Mouse (Mus musculus): Measurements from ENCODE around the gene Rbpjl. TPM values are rescaled to one million over a fixed set of nuclear protein-coding genes. Genes with fewer than 3 reads are reported as not detected.
A peak's percentile ranks its signal among the peaks of the same experiment; 100 is the strongest.

Rbpjl gene
- polyA plus RNA-seq, 1 experiment = 0.24 TPM

- WGBS = 28% methylated on average over 14 of the region's 14 CpGs
- TF ChIP-seq CTCF (IDR thresholded peaks at IDR 0.05; ENCODE audit: borderline replicate concordance, control insufficient read depth, extremely low read depth, insufficient read depth, low read length, poor library complexity) (no peak), POLR2A (IDR thresholded peaks at IDR 0.05; ENCODE audit: control insufficient read depth, extremely low read depth, insufficient read depth, low read length, poor library complexity) (no peak)
- Histone ChIP-seq H3K4me1 (replicated peaks; ENCODE audit: control insufficient read depth, insufficient read depth, low read length) (no peaks in the 10 kb centered on the region; the same call in 1 of the 2 replicates), H3K27me3 (ENCODE audit: control insufficient read depth, insufficient read depth, low read length) (peaks cover 9% of the 10 kb centered on the region; the same call in 1 of the 2 replicates), H3K4me3 (ENCODE audit: control insufficient read depth, insufficient read depth, low read length) (no peak overlapping the region), H3K27ac (ENCODE audit: control insufficient read depth, insufficient read depth, low read length) (no peak overlapping the region), H3K36me3 (ENCODE audit: control insufficient read depth, insufficient read depth, low read length) (no peaks in the 10 kb centered on the region)
- no peak for DNase-seq
Observed at GRCm38 (mm10) chr2:164403396-164404081, 598 bp downstream of the Rbpjl start.

GRCm38 (mm10) chr2:164404082-164404990, 1.4 kb downstream of the Rbpjl start:
- no peaks in the 10 kb centered on the region; the same call in 1 of the 2 replicates for H3K4me1 ChIP-seq (replicated peaks; ENCODE audit: control insufficient read depth, insufficient read depth, low read length)
- H3K27ac ChIP-seq (ENCODE audit: control insufficient read depth, insufficient read depth, low read length) = no peak overlapping the region
- 12% methylated on average over 49 of the region's 49 CpGs for WGBS
- TF ChIP-seq CTCF (IDR thresholded peaks at IDR 0.05; ENCODE audit: borderline replicate concordance, control insufficient read depth, extremely low read depth, insufficient read depth, low read length, poor library complexity) (no peak), POLR2A (IDR thresholded peaks at IDR 0.05; ENCODE audit: control insufficient read depth, extremely low read depth, insufficient read depth, low read length, poor library complexity) (no peak)
- DNase-seq = no peak
- H3K4me3 ChIP-seq (ENCODE audit: control insufficient read depth, insufficient read depth, low read length) = no peak overlapping the region
- H3K36me3 ChIP-seq (ENCODE audit: control insufficient read depth, insufficient read depth, low read length) = no peaks in the 10 kb centered on the region
- peaks cover 9% of the 10 kb centered on the region; the same call in 1 of the 2 replicates for H3K27me3 ChIP-seq (ENCODE audit: control insufficient read depth, insufficient read depth, low read length)

GRCm38 (mm10) chr2:164405060-164405459, 2.1 kb downstream of the Rbpjl start, which contains the start of gene Matn4:
TSS of gene Matn4 (minus strand) at chr2:164405160.
- TF ChIP-seq CTCF (IDR thresholded peaks at IDR 0.05; ENCODE audit: borderline replicate concordance, control insufficient read depth, extremely low read depth, insufficient read depth, low read length, poor library complexity) (no peak), POLR2A (IDR thresholded peaks at IDR 0.05; ENCODE audit: control insufficient read depth, extremely low read depth, insufficient read depth, low read length, poor library complexity) (no peak)
- H3K4me3 ChIP-seq (ENCODE audit: control insufficient read depth, insufficient read depth, low read length) = no peak within 1 kb of the TSS
- no peak for DNase-seq
- 31% methylated on average over 9 of the region's 9 CpGs for WGBS
- no peak within 1 kb of the TSS for H3K27ac ChIP-seq (ENCODE audit: control insufficient read depth, insufficient read depth, low read length)
- H3K36me3 ChIP-seq (ENCODE audit: control insufficient read depth, insufficient read depth, low read length) = no peaks in the 10 kb centered on the region
- no peaks in the 10 kb centered on the region; the same call in 1 of the 2 replicates for H3K4me1 ChIP-seq (replicated peaks; ENCODE audit: control insufficient read depth, insufficient read depth, low read length)
- peaks cover 9% of the 10 kb centered on the region; the same call in 1 of the 2 replicates for H3K27me3 ChIP-seq (ENCODE audit: control insufficient read depth, insufficient read depth, low read length)

- no peaks in the 10 kb centered on the region for H3K36me3 ChIP-seq (ENCODE audit: control insufficient read depth, insufficient read depth, low read length)
- H3K27me3 ChIP-seq (ENCODE audit: control insufficient read depth, insufficient read depth, low read length) = peaks cover 9% of the 10 kb centered on the region; the same call in 1 of the 2 replicates
- WGBS = 51% methylated on average over 5 of the region's 5 CpGs
- no peaks in the 10 kb centered on the region; the same call in 1 of the 2 replicates for H3K4me1 ChIP-seq (replicated peaks; ENCODE audit: control insufficient read depth, insufficient read depth, low read length)
- H3K4me3 ChIP-seq (ENCODE audit: control insufficient read depth, insufficient read depth, low read length) = no peak overlapping the region
- DNase-seq = no peak
- TF ChIP-seq CTCF (IDR thresholded peaks at IDR 0.05; ENCODE audit: borderline replicate concordance, control insufficient read depth, extremely low read depth, insufficient read depth, low read length, poor library complexity) (no peak), POLR2A (IDR thresholded peaks at IDR 0.05; ENCODE audit: control insufficient read depth, extremely low read depth, insufficient read depth, low read length, poor library complexity) (no peak)
- no peak overlapping the region for H3K27ac ChIP-seq (ENCODE audit: control insufficient read depth, insufficient read depth, low read length)
Observed at GRCm38 (mm10) chr2:164405519-164405918, 2.6 kb downstream of the Rbpjl start.

- peak; percentile 53 for DNase-seq
- H3K27me3 ChIP-seq (ENCODE audit: control insufficient read depth, insufficient read depth, low read length) = peaks cover 9% of the 10 kb centered on the region; the same call in 1 of the 2 replicates
- 2% methylated on average over 22 of the region's 22 CpGs for WGBS
- H3K36me3 ChIP-seq (ENCODE audit: control insufficient read depth, insufficient read depth, low read length) = no peaks in the 10 kb centered on the region
- TF ChIP-seq CTCF (IDR thresholded peaks at IDR 0.05; ENCODE audit: borderline replicate concordance, control insufficient read depth, extremely low read depth, insufficient read depth, low read length, poor library complexity) (peak; percentile 95), POLR2A (IDR thresholded peaks at IDR 0.05; ENCODE audit: control insufficient read depth, extremely low read depth, insufficient read depth, low read length, poor library complexity) (no peak)
- H3K4me3 ChIP-seq (ENCODE audit: control insufficient read depth, insufficient read depth, low read length) = no peak overlapping the region
- H3K27ac ChIP-seq (ENCODE audit: control insufficient read depth, insufficient read depth, low read length) = no peak overlapping the region
- no peaks in the 10 kb centered on the region; the same call in 1 of the 2 replicates for H3K4me1 ChIP-seq (replicated peaks; ENCODE audit: control insufficient read depth, insufficient read depth, low read length)
Observed at GRCm38 (mm10) chr2:164407708-164408107, 4.8 kb downstream of the Rbpjl start.

- no peak for DNase-seq
- no peak for TF ChIP-seq POLR2A (IDR thresholded peaks at IDR 0.05; ENCODE audit: control insufficient read depth, extremely low read depth, insufficient read depth, low read length, poor library complexity)
- TF ChIP-seq CTCF (IDR thresholded peaks at IDR 0.05; ENCODE audit: borderline replicate concordance, control insufficient read depth, extremely low read depth, insufficient read depth, low read length, poor library complexity) = no peak
- Histone ChIP-seq H3K36me3 (ENCODE audit: control insufficient read depth, insufficient read depth, low read length) (no peaks in the 10 kb centered on the region), H3K4me3 (ENCODE audit: control insufficient read depth, insufficient read depth, low read length) (no peak overlapping the region), H3K27me3 (ENCODE audit: control insufficient read depth, insufficient read depth, low read length) (no peaks in the 10 kb centered on the region; the same call in 1 of the 2 replicates), H3K4me1 (replicated peaks; ENCODE audit: control insufficient read depth, insufficient read depth, low read length) (peaks cover 11% of the 10 kb centered on the region), H3K27ac (ENCODE audit: control insufficient read depth, insufficient read depth, low read length) (no peak overlapping the region)
- 54% methylated on average over 28 of the region's 28 CpGs for WGBS
Observed at GRCm38 (mm10) chr2:164414167-164414566, 11.2 kb downstream of the Rbpjl start.
